Mouse (Mus musculus) kidney, adult 8-10 months (tissue): ENCODE results near the gene Keg1.
"Not testable (repeated sequence)": the region's sequence is repeated elsewhere in the genome, so short reads cannot be mapped to it uniquely, and the experiment has no call there.

Experiments
- DNase-seq, 2 experiments: peaks; one replicate each; pipeline ENCODE4 v3.0.0; 2022

The Keg1 gene

DNA sequence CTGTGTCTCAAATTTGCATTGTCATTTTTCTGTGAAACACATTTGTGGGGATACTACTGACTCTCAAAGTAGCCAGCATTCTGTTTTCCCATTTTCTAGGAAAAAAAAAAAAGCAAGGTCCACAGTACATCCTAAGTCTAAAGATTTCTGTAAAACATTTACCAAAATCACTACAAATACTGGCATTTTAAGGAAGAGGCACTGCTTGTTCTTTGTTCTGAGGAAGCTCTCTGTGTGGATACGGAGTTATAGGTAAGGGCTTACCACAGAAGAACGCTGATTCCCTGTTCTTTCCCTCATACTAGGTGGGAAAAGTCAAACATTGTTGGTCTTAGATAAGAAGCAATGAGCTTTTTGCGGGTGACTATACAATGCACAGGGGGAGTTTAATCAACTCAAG, at the start of gene Keg1:
Keg1 (plus strand) TSS at position 197 of the 400 bp plus-strand sequence.
- peak; percentile 37 to 82 for DNase-seq

- DNase-seq, result no peak
Observed at GRCm38 (mm10) chr19:12649511-12649910, 46.1 kb upstream of the Keg1 start.

DNA sequence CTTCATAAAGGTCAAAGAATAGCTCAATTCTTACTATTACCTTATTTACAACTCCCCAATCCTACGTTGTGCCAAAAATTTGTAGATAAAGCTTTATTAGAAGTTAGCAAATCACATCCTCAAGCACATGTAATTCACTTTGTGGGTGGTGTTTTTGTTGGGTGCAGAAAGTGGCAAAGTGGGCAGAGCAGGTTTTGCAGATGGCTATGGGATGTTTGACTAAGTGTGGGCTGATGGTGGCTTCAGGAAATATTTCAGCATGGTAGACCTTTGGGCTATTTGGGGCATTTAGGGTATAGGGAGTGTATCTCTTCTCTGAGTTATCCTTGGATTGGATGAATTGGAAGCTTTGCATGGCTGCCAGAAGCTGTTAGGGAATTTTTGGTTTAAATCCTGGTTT, 29.4 kb upstream of the Keg1 start:
- DNase-seq, result no peak

DNA sequence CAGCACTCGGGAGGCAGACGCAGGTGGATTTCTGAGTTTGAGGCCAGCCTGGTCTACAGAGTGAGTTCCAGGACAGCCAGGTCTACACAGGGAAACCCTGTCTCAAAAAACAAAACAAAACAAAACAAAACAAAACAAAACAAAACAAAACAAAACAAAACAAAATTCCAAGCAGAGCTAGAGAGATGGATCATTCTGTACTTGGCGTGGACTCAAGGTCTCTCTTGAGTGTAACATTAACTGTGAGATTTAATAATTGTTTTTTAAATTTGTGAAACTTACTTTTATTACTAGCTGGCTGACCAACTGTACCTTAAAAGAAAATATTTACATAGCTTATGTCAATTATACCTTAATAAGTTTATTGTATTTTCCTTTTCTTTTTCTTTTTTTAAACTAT, 27.0 kb upstream of the Keg1 start:
- DNase-seq, result not testable (repeated sequence)

DNA sequence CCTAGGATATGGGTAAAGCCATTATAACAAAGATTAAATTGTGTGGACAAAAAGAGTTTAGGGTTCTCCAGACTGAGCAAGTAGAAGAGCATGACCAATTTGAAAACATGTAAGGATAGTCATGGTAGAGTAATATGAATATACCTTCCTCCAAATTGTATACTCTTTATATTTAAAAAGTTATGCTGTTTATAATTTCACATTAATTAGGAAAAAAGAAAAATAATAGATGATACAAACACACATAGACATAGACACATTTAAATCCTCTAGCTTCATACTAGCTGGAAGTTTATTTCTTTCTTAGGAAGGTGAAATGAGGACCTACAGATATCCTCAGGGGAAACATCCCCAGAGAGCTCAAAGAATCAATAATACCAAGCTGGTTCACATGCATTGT, 25.4 kb upstream of the Keg1 start, which contains the start of gene Olfr1442:
Olfr1442 (plus strand) TSS at position 301 of the 400 bp plus-strand sequence.
- no peak for DNase-seq

GRCm38 (mm10) chr19:12671051-12671450, 24.5 kb upstream of the Keg1 start:
- DNase-seq, result no peak

GRCm38 (mm10) chr19:12677812-12678211, 17.8 kb upstream of the Keg1 start, which contains the start of gene Olfr1443:
Gene Olfr1443 (plus strand): TSS chr19:12678112.
- DNase-seq, result no peak

DNA sequence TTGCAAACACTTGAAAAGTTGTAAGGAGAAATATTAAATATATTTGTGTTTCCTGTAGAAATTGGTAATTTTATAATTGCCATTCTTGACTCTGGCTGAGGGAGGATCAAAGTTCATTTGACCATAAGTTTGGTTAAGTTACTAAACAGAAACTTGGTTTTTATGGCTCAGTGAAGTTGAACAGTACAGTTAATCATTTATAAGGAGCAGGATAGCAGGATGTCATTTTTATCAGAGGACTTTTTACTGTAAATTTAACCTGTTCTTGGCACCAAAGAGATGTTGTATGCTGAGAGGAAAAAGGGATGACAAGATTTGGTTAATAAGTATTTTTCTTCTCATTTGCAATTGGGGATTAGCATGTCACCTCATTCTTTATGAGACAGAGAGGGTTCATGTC, 10.9 kb upstream of the Keg1 start:
- DNase-seq, result peak in 1 of 2 experiments; percentile 78

GRCm38 (mm10) chr19:12685231-12685630, 10.4 kb upstream of the Keg1 start:
- DNase-seq, result peak in 1 of 2 experiments; percentile 32

- DNase-seq, result no peak
Observed at GRCm38 (mm10) chr19:12696221-12696620, 635 bp downstream of the Keg1 start.

GRCm38 (mm10) chr19:12708458-12708857, 12.9 kb downstream of the Keg1 start:
- no peak for DNase-seq

- DNase-seq, result no peak
Observed at GRCm38 (mm10) chr19:12708986-12709385, 13.4 kb downstream of the Keg1 start.

- DNase-seq, result no peak
Observed at GRCm38 (mm10) chr19:12719189-12719588, 23.6 kb downstream of the Keg1 start.

- peak in 1 of 2 experiments; percentile 34 for DNase-seq
Observed at GRCm38 (mm10) chr19:12720463-12720862, 24.9 kb downstream of the Keg1 start.

GRCm38 (mm10) chr19:12720919-12721318, 25.3 kb downstream of the Keg1 start:
- DNase-seq, result peak in 1 of 2 experiments; percentile 39

DNA sequence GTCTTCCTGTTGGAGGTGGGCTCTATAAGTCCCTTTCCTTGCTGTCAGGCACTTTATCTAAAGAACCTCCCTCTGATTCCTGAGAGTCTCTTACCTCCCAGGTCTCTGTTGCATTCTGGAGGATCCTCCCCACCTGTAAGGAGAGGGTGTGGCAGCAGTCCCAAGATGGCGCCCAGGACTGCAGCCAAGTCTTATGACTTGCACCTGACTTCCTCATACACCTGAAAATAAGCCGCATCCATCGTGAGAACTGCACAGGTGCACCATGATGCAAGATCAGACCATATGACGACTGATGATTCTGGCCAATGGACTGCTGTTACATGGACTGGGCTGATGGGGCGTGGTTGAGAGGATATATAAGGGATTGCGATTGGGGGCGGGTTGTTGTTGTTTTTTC, 26.0 kb downstream of the Keg1 start:
- DNase-seq, result peak; percentile 32 to 65

- peak; percentile 26 to 57 for DNase-seq
Observed at GRCm38 (mm10) chr19:12722308-12722707, 26.7 kb downstream of the Keg1 start.

- DNase-seq, result no peak
Observed at GRCm38 (mm10) chr19:12725851-12726250, 30.3 kb downstream of the Keg1 start.

- no peak for DNase-seq
Observed at GRCm38 (mm10) chr19:12731036-12731435, 35.5 kb downstream of the Keg1 start.

GRCm38 (mm10) chr19:12731950-12732349, 36.4 kb downstream of the Keg1 start:
- no peak for DNase-seq

DNA sequence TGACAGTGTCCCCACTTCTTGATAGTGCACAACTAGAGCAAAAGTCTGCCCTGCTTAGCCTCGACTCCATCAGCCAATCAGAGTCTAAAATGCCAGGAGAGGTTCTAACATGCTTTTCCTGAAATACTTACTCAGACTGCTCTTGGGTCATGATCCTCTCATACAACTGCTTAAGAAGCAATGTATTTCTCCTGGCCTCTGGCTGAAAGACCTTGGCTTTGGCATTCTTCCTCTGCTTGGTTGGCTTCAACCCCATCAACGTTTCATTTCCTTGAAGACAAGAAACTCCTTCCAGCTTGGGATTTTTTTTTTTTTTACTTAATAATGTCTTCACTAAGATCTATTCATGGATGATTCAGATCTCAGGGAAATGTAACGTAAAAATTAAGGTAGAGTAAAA, 60.7 kb downstream of the Keg1 start:
- no peak for DNase-seq

- no peak for DNase-seq
Observed at GRCm38 (mm10) chr19:12758936-12759478, 63.4 kb downstream of the Keg1 start.

- peak; percentile 36 to 52 for DNase-seq
Observed at GRCm38 (mm10) chr19:12759656-12760055, 64.1 kb downstream of the Keg1 start.

DNA sequence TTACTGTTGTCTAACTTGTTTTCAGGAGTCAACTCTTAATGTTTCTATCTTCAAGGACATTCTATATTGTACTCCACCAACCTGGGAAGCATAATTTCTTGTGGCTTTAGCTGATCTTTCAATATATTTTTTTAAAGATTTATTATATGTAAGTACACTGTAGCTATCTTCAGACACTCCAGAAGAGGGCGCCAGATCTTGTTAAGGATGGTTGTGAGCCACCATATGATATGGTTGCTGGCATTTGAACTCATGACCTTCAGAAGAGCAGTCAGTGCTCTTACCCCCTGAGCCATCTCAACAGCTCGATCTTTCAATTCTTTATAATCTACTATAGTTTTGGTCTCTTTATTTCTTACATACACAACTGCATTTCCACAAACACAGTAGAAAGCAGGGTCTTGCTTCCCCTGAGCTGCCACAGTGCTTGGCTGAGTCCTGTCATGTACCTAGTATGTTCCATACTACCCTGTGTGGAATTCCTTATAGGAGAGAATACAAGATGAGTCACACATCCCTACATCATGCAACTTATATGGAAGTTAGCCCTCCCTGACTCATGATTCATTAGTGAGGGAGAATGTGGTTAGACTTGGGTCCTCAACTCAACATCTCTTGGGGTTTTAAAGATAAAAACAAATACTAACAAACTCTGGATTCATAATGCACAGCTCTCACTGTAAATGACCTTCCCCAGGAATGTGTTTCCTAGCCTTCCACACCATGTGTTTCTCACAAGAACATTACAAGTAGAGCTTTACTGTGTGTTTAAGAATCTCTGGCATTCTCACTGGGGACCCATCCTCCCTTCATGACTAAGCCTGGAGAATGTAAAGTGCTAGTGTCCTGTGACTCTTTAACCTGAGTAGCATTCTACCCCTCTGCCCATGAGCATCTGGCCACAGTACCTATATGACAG, 66.9 kb downstream of the Keg1 start:
- DNase-seq, result peak in 1 of 2 experiments; percentile 17
